Mouse (Mus musculus): ENCODE data around the gene Dguok. TPM values are rescaled to one million over a fixed set of nuclear protein-coding genes. Genes with fewer than 3 reads are reported as not detected.
A peak's percentile ranks its signal among the peaks of the same experiment; 100 is the strongest.

Gene Dguok
- polyA plus RNA-seq, 1 experiment from 2014 or later: 72.3 TPM

DNA sequence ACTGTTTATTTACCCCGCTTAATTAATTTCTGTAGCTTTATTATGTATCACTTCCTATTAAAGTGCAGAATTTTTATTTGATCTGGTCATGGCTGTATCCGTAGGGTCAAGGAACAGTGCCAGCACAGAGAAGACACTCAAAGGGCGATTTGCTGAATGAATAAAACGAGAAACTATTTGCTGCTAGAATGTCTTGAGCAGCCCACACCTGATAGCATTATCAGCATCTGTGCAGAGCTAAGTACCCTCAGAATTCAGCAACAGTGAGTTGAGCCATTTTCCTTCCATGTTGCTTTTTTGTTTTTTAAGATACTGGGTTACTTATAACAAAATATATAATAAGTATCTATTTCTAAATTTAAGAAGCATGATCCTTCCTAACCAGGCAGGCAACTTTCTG lies 1.2 kb downstream of the Dguok start:
- peak overlapping the region; percentile 72; the same call in 1 of the 2 replicates for H3K9ac ChIP-seq (ENCODE audit: low read depth, low read length)
- WGBS: 92% methylated on average over 4 of the region's 4 CpGs
- H3K4me1 ChIP-seq (ENCODE audit: control insufficient read depth, insufficient read depth, low read length): peaks cover 9% of the 10 kb centered on the region; the same call in 1 of the 2 replicates
- DNase-seq (ENCODE audit: low spot score) (no peak), ATAC-seq (ENCODE audit: low read depth) (no peak)
- no peaks in the 10 kb centered on the region for H3K9me3 ChIP-seq (ENCODE audit: control insufficient read depth, low read length)
- peak overlapping the region; percentile 90; the same call in 1 of the 2 replicates for H3K27ac ChIP-seq (replicated peaks; ENCODE audit: low read depth, low read length)
- peak overlapping the region; percentile 70 for H3K4me2 ChIP-seq (ENCODE audit: low read depth, low read length)
- no peaks in the 10 kb centered on the region for H3K27me3 ChIP-seq (replicated peaks; ENCODE audit: control insufficient read depth, insufficient read depth, low read length)
- 0 out of 2 replicates have a peak, but pooled peaks cover 2% of the 10 kb centered on the region for H3K36me3 ChIP-seq (ENCODE audit: control insufficient read depth, insufficient read depth, low read length)
- H3K4me3 ChIP-seq (ENCODE audit: low read depth, low read length): peak overlapping the region; percentile 57

DNA sequence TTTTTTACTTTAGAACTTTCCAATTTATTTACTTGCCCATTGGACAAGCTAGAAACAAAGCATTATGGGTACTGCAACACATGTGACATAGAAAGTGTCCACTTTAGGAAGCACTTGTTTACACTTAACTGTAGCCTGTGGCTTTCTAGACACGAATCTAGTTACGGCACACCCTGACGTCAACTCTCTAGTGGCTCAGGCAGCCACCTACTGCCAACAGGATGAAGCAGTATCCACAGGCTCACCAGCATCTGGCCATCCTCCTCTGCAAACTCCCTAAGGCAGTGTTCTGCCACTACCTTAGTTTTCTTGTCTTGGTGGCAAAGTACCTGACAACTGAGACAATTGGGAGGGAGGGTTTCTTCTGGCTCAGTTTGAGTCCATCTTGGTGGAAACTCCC lies 3.4 kb downstream of the Dguok start:
- no peak for ATAC-seq (ENCODE audit: low read depth)
- 74% methylated on average over 3 of the region's 3 CpGs for WGBS

DNA sequence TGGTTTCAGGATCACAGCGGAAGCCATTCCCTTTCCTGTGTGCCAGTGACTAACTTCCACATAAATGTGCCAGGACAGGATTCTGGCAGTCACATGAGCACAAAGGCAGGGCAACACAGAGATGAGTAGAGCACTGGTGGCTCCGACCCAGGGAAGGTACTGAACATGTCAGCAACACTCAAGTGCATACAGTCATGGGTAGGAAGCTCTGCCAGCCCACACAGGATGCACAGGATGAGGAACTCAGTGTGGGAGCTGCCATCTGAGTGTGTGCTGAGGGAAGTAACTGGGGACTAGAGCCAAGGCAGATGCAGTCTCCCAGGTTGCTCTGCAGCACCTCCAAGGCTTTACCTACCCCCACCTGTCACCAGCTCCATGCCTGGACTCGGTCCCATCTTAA lies 4.1 kb downstream of the Dguok start:
- Histone ChIP-seq H3K36me3 (ENCODE audit: control insufficient read depth, insufficient read depth, low read length) (0 out of 2 replicates have a peak, but pooled peaks cover 4% of the 10 kb centered on the region), H3K4me1 (ENCODE audit: control insufficient read depth, insufficient read depth, low read length) (peaks cover 9% of the 10 kb centered on the region; the same call in 1 of the 2 replicates), H3K9me3 (ENCODE audit: control insufficient read depth, low read length) (no peaks in the 10 kb centered on the region), H3K4me2 (ENCODE audit: low read depth, low read length) (no peak overlapping the region), H3K27ac (replicated peaks; ENCODE audit: low read depth, low read length) (no peak overlapping the region), H3K27me3 (replicated peaks; ENCODE audit: control insufficient read depth, insufficient read depth, low read length) (no peaks in the 10 kb centered on the region), H3K9ac (ENCODE audit: low read depth, low read length) (no peak overlapping the region), H3K4me3 (ENCODE audit: low read depth, low read length) (no peak overlapping the region)
- WGBS: 73% methylated on average over 3 of the region's 3 CpGs
- no peak for ATAC-seq (ENCODE audit: low read depth)
- DNase-seq (ENCODE audit: low spot score): no peak

More for the DNA sequence above, 3.4 kb downstream of the Dguok start:
- Histone ChIP-seq H3K9me3 (ENCODE audit: control insufficient read depth, low read length) (no peaks in the 10 kb centered on the region), H3K4me2 (ENCODE audit: low read depth, low read length) (no peak overlapping the region), H3K4me3 (ENCODE audit: low read depth, low read length) (no peak overlapping the region), H3K36me3 (ENCODE audit: control insufficient read depth, insufficient read depth, low read length) (0 out of 2 replicates have a peak, but pooled peaks cover 4% of the 10 kb centered on the region), H3K27me3 (replicated peaks; ENCODE audit: control insufficient read depth, insufficient read depth, low read length) (no peaks in the 10 kb centered on the region), H3K9ac (ENCODE audit: low read depth, low read length) (no peak overlapping the region), H3K27ac (replicated peaks; ENCODE audit: low read depth, low read length) (no peak overlapping the region), H3K4me1 (ENCODE audit: control insufficient read depth, insufficient read depth, low read length) (peaks cover 9% of the 10 kb centered on the region; the same call in 1 of the 2 replicates)
- DNase-seq (ENCODE audit: low spot score): no peak

DNA sequence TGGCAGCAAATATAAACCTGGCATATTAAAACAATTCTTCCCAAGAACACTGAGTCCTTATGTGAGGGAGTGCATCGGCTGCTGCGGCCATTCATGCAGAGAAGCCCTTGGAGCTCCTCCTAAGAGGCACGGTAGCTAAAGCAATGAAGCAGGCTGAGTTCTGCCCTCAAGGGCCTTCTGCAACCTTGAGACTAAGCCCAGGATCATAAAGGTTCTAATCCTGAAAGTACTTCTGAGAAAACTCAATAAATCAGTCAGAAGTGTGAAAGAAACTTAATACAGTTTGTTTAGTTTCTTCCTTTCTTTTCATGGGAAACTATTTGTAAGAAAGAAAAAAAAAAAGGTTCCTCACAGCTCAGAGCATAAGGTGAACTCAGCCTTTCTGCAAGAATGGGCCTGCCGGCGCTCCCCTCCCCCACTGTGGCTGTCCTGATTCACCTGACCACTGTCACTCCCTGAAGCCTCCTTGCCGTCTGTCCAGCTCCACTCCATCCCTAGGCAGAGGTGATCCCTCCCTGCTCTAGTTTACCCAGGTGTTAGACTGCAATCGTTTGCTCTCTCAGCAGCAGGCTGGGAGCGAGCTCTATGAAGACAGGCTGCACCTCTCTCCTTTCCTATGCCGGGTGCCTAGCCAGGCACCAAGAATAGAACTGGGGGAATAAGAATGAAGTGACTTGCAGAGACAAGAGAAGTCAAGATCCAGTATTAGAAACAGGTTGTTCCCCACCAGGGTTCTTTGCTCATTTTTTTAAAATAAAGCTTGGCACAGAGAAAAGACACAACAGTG lies 5.1 kb downstream of the Dguok start:
- no peak for DNase-seq (ENCODE audit: low spot score)
- 57% methylated on average over 9 of the region's 9 CpGs for WGBS
- no peaks in the 10 kb centered on the region for H3K9me3 ChIP-seq (ENCODE audit: control insufficient read depth, low read length)
- ATAC-seq (ENCODE audit: low read depth): no peak
- H3K4me1 ChIP-seq (ENCODE audit: control insufficient read depth, insufficient read depth, low read length): peaks cover 3% of the 10 kb centered on the region; the same call in 1 of the 2 replicates
- 0 out of 2 replicates have a peak, but pooled peaks cover 4% of the 10 kb centered on the region for H3K36me3 ChIP-seq (ENCODE audit: control insufficient read depth, insufficient read depth, low read length)
- no peak overlapping the region for H3K4me2 ChIP-seq (ENCODE audit: low read depth, low read length)
- no peaks in the 10 kb centered on the region for H3K27me3 ChIP-seq (replicated peaks; ENCODE audit: control insufficient read depth, insufficient read depth, low read length)
- no peak overlapping the region for H3K9ac ChIP-seq (ENCODE audit: low read depth, low read length)
- no peak overlapping the region for H3K4me3 ChIP-seq (ENCODE audit: low read depth, low read length)
- H3K27ac ChIP-seq (replicated peaks; ENCODE audit: low read depth, low read length): no peak overlapping the region

DNA sequence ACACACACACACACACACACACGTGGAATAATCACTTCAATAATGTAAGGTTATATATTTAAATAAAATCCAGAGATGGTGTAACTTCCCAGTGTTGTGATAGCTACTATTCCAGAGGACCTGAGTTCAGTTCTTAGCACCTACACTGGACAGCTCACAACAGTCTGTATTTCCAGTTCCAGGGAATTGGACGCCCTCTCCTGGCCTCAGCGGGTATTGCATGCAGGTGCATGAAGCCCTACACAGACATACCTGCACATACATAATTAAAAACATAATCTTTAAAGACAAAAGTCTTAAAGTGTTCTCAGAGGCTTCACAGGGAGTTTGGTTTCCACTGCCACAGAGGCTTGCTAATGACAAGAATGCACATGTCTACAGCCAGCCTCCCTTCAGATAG lies 6.3 kb downstream of the Dguok start:
- ATAC-seq (ENCODE audit: low read depth) (no peak), DNase-seq (ENCODE audit: low spot score) (no peak)
- H3K9ac ChIP-seq (ENCODE audit: low read depth, low read length): no peak overlapping the region
- 51% methylated on average over 3 of the region's 3 CpGs for WGBS
- no peaks in the 10 kb centered on the region for H3K4me1 ChIP-seq (ENCODE audit: control insufficient read depth, insufficient read depth, low read length)
- H3K27me3 ChIP-seq (replicated peaks; ENCODE audit: control insufficient read depth, insufficient read depth, low read length): no peaks in the 10 kb centered on the region
- H3K4me2 ChIP-seq (ENCODE audit: low read depth, low read length): no peak overlapping the region
- 0 out of 2 replicates have a peak, but pooled peaks cover 9% of the 10 kb centered on the region for H3K36me3 ChIP-seq (ENCODE audit: control insufficient read depth, insufficient read depth, low read length)
- H3K27ac ChIP-seq (replicated peaks; ENCODE audit: low read depth, low read length): no peak overlapping the region
- H3K9me3 ChIP-seq (ENCODE audit: control insufficient read depth, low read length): no peaks in the 10 kb centered on the region
- H3K4me3 ChIP-seq (ENCODE audit: low read depth, low read length): no peak overlapping the region

DNA sequence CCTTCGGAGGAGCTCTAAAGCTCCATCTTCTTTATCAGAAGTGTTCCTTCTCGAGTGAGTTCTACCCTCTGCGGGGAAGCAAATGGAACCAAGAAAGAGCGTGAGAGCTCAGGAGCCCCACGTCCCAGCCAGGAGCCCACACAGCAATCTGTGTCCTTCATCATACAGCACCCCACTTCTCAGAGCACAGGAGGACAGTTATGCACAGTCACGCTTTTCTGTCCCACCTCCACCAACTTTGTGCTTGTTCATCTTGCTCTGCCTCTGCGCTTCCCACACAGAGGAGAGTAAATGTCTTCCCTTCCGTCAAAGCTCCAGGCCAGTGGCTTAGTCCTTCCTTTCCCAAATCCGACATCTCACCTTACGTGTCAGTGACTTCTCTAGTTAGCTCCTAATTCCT lies 7.7 kb downstream of the Dguok start:
- ATAC-seq (ENCODE audit: low read depth): no peak
- H3K4me1 ChIP-seq (ENCODE audit: control insufficient read depth, insufficient read depth, low read length): no peaks in the 10 kb centered on the region
- H3K4me2 ChIP-seq (ENCODE audit: low read depth, low read length): no peak overlapping the region
- 89% methylated on average over 10 of the region's 10 CpGs for WGBS
- no peak overlapping the region for H3K4me3 ChIP-seq (ENCODE audit: low read depth, low read length)
- H3K27me3 ChIP-seq (replicated peaks; ENCODE audit: control insufficient read depth, insufficient read depth, low read length): no peaks in the 10 kb centered on the region
- H3K36me3 ChIP-seq (ENCODE audit: control insufficient read depth, insufficient read depth, low read length): peaks cover 15% of the 10 kb centered on the region; the same call in 1 of the 2 replicates
- H3K9ac ChIP-seq (ENCODE audit: low read depth, low read length): no peak overlapping the region
- no peaks in the 10 kb centered on the region for H3K9me3 ChIP-seq (ENCODE audit: control insufficient read depth, low read length)
- H3K27ac ChIP-seq (replicated peaks; ENCODE audit: low read depth, low read length): no peak overlapping the region
- DNase-seq (ENCODE audit: low spot score): no peak

DNA sequence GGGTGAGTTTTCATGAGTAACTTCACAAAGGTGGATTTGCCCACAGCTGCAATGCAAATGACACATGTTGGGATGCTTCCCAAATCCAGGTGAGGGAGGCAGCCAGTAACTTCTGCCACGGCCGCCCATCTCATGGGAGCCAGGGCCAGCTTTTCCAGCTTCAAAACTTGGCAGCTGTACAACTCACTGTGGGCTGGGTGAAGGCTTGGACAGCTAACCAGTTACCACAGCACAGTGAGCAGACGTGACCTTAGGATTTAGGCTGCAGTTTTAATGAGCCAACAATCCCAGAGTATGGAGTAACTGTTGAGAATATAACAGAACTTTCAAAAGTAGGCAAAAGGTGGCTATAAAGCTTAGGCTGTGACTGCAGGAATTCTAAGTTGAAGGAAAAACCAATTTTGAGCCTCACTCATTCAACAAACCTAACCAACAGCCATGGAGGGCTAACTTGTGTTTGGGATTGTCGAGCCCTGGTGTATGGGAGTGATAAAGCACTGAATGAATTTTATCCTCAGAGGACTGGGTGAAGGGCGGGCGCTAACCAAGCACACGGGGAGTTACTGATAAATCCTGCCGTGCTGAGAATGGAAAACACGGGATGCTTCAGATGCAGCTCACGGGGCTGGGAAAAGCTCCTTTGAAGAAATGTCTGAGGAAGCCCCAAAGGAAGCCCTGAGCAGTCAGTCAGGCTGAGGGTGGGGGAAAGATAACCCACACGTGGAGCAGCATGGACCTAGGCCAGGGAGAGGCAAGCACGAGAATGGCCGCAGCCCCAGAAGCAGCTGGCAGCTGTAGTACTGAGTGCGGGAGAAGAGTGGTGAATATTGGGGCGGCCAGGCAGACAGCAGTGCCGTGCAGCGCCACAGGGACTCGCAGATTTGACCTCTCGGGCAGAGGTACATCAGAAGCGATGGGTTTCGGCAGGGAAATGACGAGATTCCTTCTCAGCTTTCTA lies 9.7 kb downstream of the Dguok start:
- no peak overlapping the region for H3K9ac ChIP-seq (ENCODE audit: low read depth, low read length)
- WGBS: 81% methylated on average over 22 of the region's 22 CpGs
- no peaks in the 10 kb centered on the region for H3K9me3 ChIP-seq (ENCODE audit: control insufficient read depth, low read length)
- no peaks in the 10 kb centered on the region for H3K27me3 ChIP-seq (replicated peaks; ENCODE audit: control insufficient read depth, insufficient read depth, low read length)
- no peaks in the 10 kb centered on the region for H3K4me1 ChIP-seq (ENCODE audit: control insufficient read depth, insufficient read depth, low read length)
- peak; percentile 32 for DNase-seq (ENCODE audit: low spot score)
- H3K27ac ChIP-seq (replicated peaks; ENCODE audit: low read depth, low read length): no peak overlapping the region; the same call in 1 of the 2 replicates
- H3K4me2 ChIP-seq (ENCODE audit: low read depth, low read length): no peak overlapping the region
- H3K4me3 ChIP-seq (ENCODE audit: low read depth, low read length): no peak overlapping the region
- ATAC-seq (ENCODE audit: low read depth): no peak
- H3K36me3 ChIP-seq (ENCODE audit: control insufficient read depth, insufficient read depth, low read length): peaks cover 27% of the 10 kb centered on the region

DNA sequence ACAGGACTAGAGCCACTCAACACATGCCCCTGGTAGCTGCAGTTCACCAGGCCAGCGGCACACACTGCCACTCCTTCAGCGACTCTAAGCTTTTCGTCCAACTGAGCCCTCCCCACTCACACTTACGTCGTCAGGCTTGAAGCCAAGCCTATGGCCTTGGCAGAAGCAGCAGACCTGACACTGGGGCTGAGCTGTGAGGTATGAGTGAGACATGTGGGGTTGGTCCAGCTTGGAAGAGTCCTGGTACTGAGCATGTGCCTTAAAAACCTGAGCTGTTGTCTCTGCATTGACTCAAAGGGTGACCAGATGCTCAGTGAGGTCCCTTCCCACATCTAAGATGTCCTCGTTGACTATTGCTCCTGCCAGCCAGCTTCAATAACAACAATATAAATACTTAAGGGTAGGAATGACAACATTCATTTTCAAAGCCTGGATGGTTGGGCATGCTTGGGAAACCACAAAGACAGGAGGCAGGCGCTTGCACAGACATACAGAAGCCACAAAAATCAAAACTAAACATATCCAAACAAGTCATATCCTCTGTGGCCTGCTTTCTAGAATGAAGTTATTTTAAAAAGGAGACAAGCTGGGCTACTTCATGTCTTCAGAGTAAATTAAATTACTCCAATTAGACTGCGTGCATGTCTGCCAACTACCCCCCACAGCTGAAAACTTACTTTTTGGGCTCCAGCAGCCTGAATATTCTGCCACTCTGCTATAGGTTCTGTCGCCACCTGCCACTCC lies 10.6 kb downstream of the Dguok start:
- Histone ChIP-seq H3K4me2 (ENCODE audit: low read depth, low read length) (no peak overlapping the region), H3K27ac (replicated peaks; ENCODE audit: low read depth, low read length) (0 out of 2 replicates have a peak overlapping the region, but pooled peaks have one; percentile 15), H3K4me3 (ENCODE audit: low read depth, low read length) (no peak overlapping the region), H3K36me3 (ENCODE audit: control insufficient read depth, insufficient read depth, low read length) (peaks cover 27% of the 10 kb centered on the region), H3K27me3 (replicated peaks; ENCODE audit: control insufficient read depth, insufficient read depth, low read length) (no peaks in the 10 kb centered on the region), H3K4me1 (ENCODE audit: control insufficient read depth, insufficient read depth, low read length) (no peaks in the 10 kb centered on the region), H3K9ac (ENCODE audit: low read depth, low read length) (no peak overlapping the region), H3K9me3 (ENCODE audit: control insufficient read depth, low read length) (no peaks in the 10 kb centered on the region)
- WGBS: 77% methylated on average over 9 of the region's 9 CpGs
- ATAC-seq (ENCODE audit: low read depth): peak; percentile 41; the same call in 1 of the 2 replicates
- peak; percentile 54 for DNase-seq (ENCODE audit: low spot score)
